ENCODE assay signal across 14 mouse cellular contexts in the genomic region with DNA sequence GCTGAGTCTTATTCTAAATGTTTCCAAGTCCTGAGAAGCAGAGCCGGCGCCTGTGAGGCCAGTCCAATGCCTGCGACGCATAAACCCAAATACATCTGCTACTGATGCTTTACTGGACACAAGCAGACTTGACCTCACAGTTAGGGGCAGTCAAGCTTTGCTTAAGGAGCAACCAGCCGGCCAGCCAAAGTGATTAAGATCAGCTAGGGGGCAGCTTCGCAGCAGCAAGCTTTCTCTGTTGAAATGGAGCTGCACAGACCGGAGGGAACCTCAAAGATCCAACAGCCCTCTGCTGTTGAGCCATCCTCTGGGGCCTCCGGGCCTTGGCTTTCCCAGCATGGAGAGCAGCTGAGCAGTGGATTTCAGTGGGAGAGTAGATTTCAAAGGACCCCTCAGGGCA.
DNase-seq lines count a peak whose midpoint lies in the region; ATAC-seq and TF ChIP-seq lines count a peak whose summit lies in the region.
"Had no signal": no experiment of that assay in that cellular context is flagged by ENCODE, and none has a peak within 500 bp of the region (broad histone marks: within the 10 kb centered on the region; RNA-seq: fewer than 3 reads in every experiment).

No protein-coding gene starts in this region.

- H3K4me1 ChIP-seq in forebrain, postnatal 0 days (ENCODE audit: insufficient read depth): peaks cover 8% of the 10 kb centered on the region
- peaks cover 17% of the 10 kb centered on the region for H3K4me1 ChIP-seq in forebrain, embryonic 15.5 days
- peaks cover 35% of the 10 kb centered on the region for H3K4me1 ChIP-seq in midbrain, embryonic 13.5 days (replicated peaks)
- H3K4me1 ChIP-seq: lung, embryonic 15.5 days had no signal

- H3K9ac ChIP-seq in forebrain, postnatal 0 days: no peak overlapping the region
- no peak overlapping the region for H3K9ac ChIP-seq in forebrain, embryonic 15.5 days (replicated peaks)
- 0 out of 2 replicates have a peak overlapping the region, but pooled peaks have one; percentile 5 for H3K9ac ChIP-seq in midbrain, embryonic 13.5 days (replicated peaks)
- H3K9ac ChIP-seq: lung, embryonic 15.5 days had no signal

- intact Hi-C loops in left cerebral cortex, postnatal 4 days (cut with DNase I): no loop called here

- 53% methylated on average over 8 of the region's 8 CpGs for WGBS in forebrain, postnatal 0 days
- WGBS in forebrain, embryonic 15.5 days: 55% methylated on average over 8 of the region's 8 CpGs
- 39% methylated on average over 8 of the region's 8 CpGs for WGBS in midbrain, embryonic 13.5 days

- ATAC-seq in forebrain, postnatal 0 days: no peak
- ATAC-seq in forebrain, embryonic 15.5 days (replicated peaks): no peak
- ATAC-seq in midbrain, embryonic 13.5 days: no peak

- peak; percentile 27; the same call in 1 of the 2 replicates for TF ChIP-seq CTCF in forebrain, postnatal 0 days (IDR thresholded peaks at IDR 0.05; ENCODE audit: low read depth)

- DNase-seq in forebrain, postnatal 0 days: no peak
- peak; percentile 27 for DNase-seq in left cerebral cortex, postnatal 4 days
- no peak for DNase-seq in left cerebral cortex, adult 8-10 months (ENCODE audit: low spot score in 2 of 2)
- DNase-seq in embryo, embryonic 10.5 days (ENCODE audit: low spot score): peak; percentile 65
- no peak for DNase-seq in cerebellum, postnatal 4 days (ENCODE audit: low spot score in 2 of 2)
- DNase-seq in thymus, postnatal 4 days: no peak
- DNase-seq: adrenal gland, postnatal 14 days; cerebellum, postnatal 36 days; liver had no signal

- no peaks in the 10 kb centered on the region for H3K9me3 ChIP-seq in forebrain, postnatal 0 days (ENCODE audit: low read length)
- H3K9me3 ChIP-seq in forebrain, embryonic 15.5 days: no peaks in the 10 kb centered on the region
- no peaks in the 10 kb centered on the region for H3K9me3 ChIP-seq in midbrain, embryonic 13.5 days
- H3K9me3 ChIP-seq: lung, embryonic 15.5 days had no signal

- peaks cover 14% of the 10 kb centered on the region; the same call in 1 of the 2 replicates for H3K36me3 ChIP-seq in forebrain, postnatal 0 days (ENCODE audit: insufficient read depth)
- no peaks in the 10 kb centered on the region for H3K36me3 ChIP-seq in forebrain, embryonic 15.5 days
- peaks cover 10% of the 10 kb centered on the region for H3K36me3 ChIP-seq in midbrain, embryonic 13.5 days
- H3K36me3 ChIP-seq: lung, embryonic 15.5 days had no signal

- no peak overlapping the region for H3K4me3 ChIP-seq in forebrain, postnatal 0 days (ENCODE audit: low read depth, low read length)
- H3K4me3 ChIP-seq in forebrain, embryonic 15.5 days: no peak overlapping the region
- no peak overlapping the region for H3K4me3 ChIP-seq in midbrain, embryonic 13.5 days (replicated peaks)
- H3K4me3 ChIP-seq: erythroblast, embryonic 14.5 days; left cerebral cortex, adult 2 months; lung, embryonic 15.5 days had no signal

- H3K27me3 ChIP-seq in forebrain, postnatal 0 days (ENCODE audit: insufficient read depth, low read length): no peaks in the 10 kb centered on the region
- no peaks in the 10 kb centered on the region for H3K27me3 ChIP-seq in forebrain, embryonic 15.5 days
- no peaks in the 10 kb centered on the region for H3K27me3 ChIP-seq in midbrain, embryonic 13.5 days
- H3K27me3 ChIP-seq: lung, embryonic 15.5 days had no signal

- no peak overlapping the region for H3K27ac ChIP-seq in forebrain, postnatal 0 days (ENCODE audit: low read depth, low read length)
- H3K27ac ChIP-seq in forebrain, embryonic 15.5 days (replicated peaks): no peak overlapping the region
- H3K27ac ChIP-seq in midbrain, embryonic 13.5 days: no peak overlapping the region
- H3K27ac ChIP-seq: left cerebral cortex, adult 2 months; lung, embryonic 15.5 days had no signal

- H3K4me2 ChIP-seq in forebrain, postnatal 0 days (ENCODE audit: low read depth): no peak overlapping the region
- H3K4me2 ChIP-seq in forebrain, embryonic 15.5 days (replicated peaks): no peak overlapping the region
- no peak overlapping the region for H3K4me2 ChIP-seq in midbrain, embryonic 13.5 days (replicated peaks)
- H3K4me2 ChIP-seq: lung, embryonic 15.5 days had no signal

Comparison
In these comparisons a context has a peak if more than half of its experiments do, and no peak if none do; other contexts are left out.
1. DNase-seq: peak in left cerebral cortex, postnatal 4 days (single experiment) and embryo, embryonic 10.5 days (single experiment); none in forebrain, postnatal 0 days (single experiment), left cerebral cortex, adult 8-10 months (0 of 2), cerebellum, postnatal 4 days (0 of 2) and thymus, postnatal 4 days (single experiment).